Mouse (Mus musculus): ENCODE results near the gene Mtmr12. TPM values are rescaled to one million over a fixed set of nuclear protein-coding genes. Genes with fewer than 3 reads are reported as not detected.

Mtmr12 gene
- total and polyA plus RNA-seq, 2 experiments from 2014 or later = 5.5 to 13.1 TPM

DNA sequence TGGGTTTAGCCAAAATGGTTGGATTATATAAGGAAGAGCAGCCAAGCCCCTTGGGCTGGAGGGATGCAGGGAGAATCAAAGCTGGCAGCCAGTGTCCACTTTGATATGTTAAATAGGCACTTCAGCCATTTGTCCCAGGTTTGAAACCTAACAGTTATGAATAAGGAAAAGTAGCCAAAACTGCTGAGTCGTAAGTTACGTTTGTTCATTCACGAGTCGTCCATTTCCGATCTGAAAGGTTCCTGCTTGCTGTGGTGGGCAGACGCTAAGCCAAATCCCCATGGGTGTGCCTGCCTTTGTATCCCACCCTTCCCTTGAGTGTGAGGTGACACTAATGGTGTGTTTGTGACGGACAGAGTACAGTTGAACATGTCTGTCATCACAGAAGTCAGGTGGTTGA is 106.6 kb downstream of the Mtmr12 start:
- ATAC-seq (no peak), DNase-seq (no peak)
- TF ChIP-seq CTCF (IDR thresholded peaks at IDR 0.05; ENCODE audit: low read depth) = no peak
- no peak overlapping the region for H3K9ac ChIP-seq
- no peak overlapping the region for H3K4me2 ChIP-seq (ENCODE audit: low read depth)
- no peaks in the 10 kb centered on the region for H3K9me3 ChIP-seq (ENCODE audit: low read length)
- H3K4me3 ChIP-seq (ENCODE audit: low read depth, low read length) = no peak overlapping the region
- H3K27ac ChIP-seq (ENCODE audit: low read depth, low read length) = no peak overlapping the region
- H3K27me3 ChIP-seq (ENCODE audit: insufficient read depth, low read length) = no peaks in the 10 kb centered on the region
- H3K4me1 ChIP-seq (ENCODE audit: insufficient read depth) = no peaks in the 10 kb centered on the region
- no peaks in the 10 kb centered on the region for H3K36me3 ChIP-seq (ENCODE audit: insufficient read depth)
- 89% methylated on average over 7 of the region's 7 CpGs for WGBS

- ATAC-seq (no peak), DNase-seq (no peak)
- H3K27ac ChIP-seq (ENCODE audit: low read depth, low read length) = no peak overlapping the region
- no peak overlapping the region for H3K4me2 ChIP-seq (ENCODE audit: low read depth)
- H3K4me3 ChIP-seq (ENCODE audit: low read depth, low read length) = no peak overlapping the region
- TF ChIP-seq CTCF (IDR thresholded peaks at IDR 0.05; ENCODE audit: low read depth) = no peak
- H3K4me1 ChIP-seq (ENCODE audit: insufficient read depth) = no peaks in the 10 kb centered on the region
- no peak overlapping the region for H3K9ac ChIP-seq
- no peaks in the 10 kb centered on the region for H3K9me3 ChIP-seq (ENCODE audit: low read length)
- WGBS = 44% methylated on average over 1 of the region's 1 CpGs
- H3K36me3 ChIP-seq (ENCODE audit: insufficient read depth) = no peaks in the 10 kb centered on the region
- no peaks in the 10 kb centered on the region for H3K27me3 ChIP-seq (ENCODE audit: insufficient read depth, low read length)
Observed at GRCm38 (mm10) chr15:12313255-12313654, 108.4 kb downstream of the Mtmr12 start.

GRCm38 (mm10) chr15:12314584-12314983 is 109.8 kb downstream of the Mtmr12 start:
- H3K4me1 ChIP-seq (ENCODE audit: insufficient read depth) = no peaks in the 10 kb centered on the region
- ATAC-seq (no peak), DNase-seq (no peak)
- 90% methylated on average over 5 of the region's 5 CpGs for WGBS
- H3K27me3 ChIP-seq (ENCODE audit: insufficient read depth, low read length) = no peaks in the 10 kb centered on the region
- no peak overlapping the region for H3K4me2 ChIP-seq (ENCODE audit: low read depth)
- no peak overlapping the region for H3K27ac ChIP-seq (ENCODE audit: low read depth, low read length)
- H3K9ac ChIP-seq = no peak overlapping the region
- no peaks in the 10 kb centered on the region for H3K9me3 ChIP-seq (ENCODE audit: low read length)
- TF ChIP-seq CTCF (IDR thresholded peaks at IDR 0.05; ENCODE audit: low read depth) = no peak
- H3K36me3 ChIP-seq (ENCODE audit: insufficient read depth) = no peaks in the 10 kb centered on the region
- no peak overlapping the region for H3K4me3 ChIP-seq (ENCODE audit: low read depth, low read length)

GRCm38 (mm10) chr15:12315996-12316395 is 111.2 kb downstream of the Mtmr12 start:
- DNase-seq (no peak), ATAC-seq (no peak)
- Histone ChIP-seq H3K4me3 (ENCODE audit: low read depth, low read length) (no peak overlapping the region), H3K36me3 (ENCODE audit: insufficient read depth) (no peaks in the 10 kb centered on the region), H3K9me3 (ENCODE audit: low read length) (no peaks in the 10 kb centered on the region), H3K9ac (no peak overlapping the region), H3K4me2 (ENCODE audit: low read depth) (no peak overlapping the region), H3K27me3 (ENCODE audit: insufficient read depth, low read length) (no peaks in the 10 kb centered on the region), H3K27ac (ENCODE audit: low read depth, low read length) (no peak overlapping the region), H3K4me1 (ENCODE audit: insufficient read depth) (no peaks in the 10 kb centered on the region)
- 66% methylated on average over 2 of the region's 2 CpGs for WGBS
- TF ChIP-seq CTCF (IDR thresholded peaks at IDR 0.05; ENCODE audit: low read depth) = no peak

DNA sequence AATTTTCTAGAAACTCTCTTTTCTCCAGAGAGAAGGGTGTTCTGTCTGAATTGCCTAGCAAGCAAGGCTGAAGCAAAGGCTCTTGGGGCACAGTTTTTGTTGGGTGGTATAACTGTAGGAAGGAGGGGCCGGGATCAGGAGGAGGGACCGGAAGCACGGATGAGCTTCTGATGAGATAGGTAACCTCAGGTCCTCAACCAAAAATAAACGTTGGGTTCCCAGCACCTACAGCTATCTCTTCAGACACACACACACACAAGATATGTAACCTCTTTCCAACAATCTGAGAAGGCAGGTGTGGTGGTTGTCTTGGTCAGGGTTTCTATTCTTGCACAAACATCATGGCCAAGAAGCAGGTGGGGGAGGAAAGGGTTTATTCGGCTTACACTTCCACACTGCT is 112.5 kb downstream of the Mtmr12 start:
- 85% methylated on average over 5 of the region's 5 CpGs for whole genome bisulfite sequencing

GRCm38 (mm10) chr15:12318451-12318850 is 113.6 kb downstream of the Mtmr12 start:
- ATAC-seq = no peak
- 83% methylated on average over 8 of the region's 8 CpGs for WGBS
- H3K9me3 ChIP-seq (ENCODE audit: low read length) = no peaks in the 10 kb centered on the region
- no peak overlapping the region for H3K4me3 ChIP-seq (ENCODE audit: low read depth, low read length)
- H3K4me2 ChIP-seq (ENCODE audit: low read depth) = no peak overlapping the region
- peaks cover 9% of the 10 kb centered on the region for H3K4me1 ChIP-seq (ENCODE audit: insufficient read depth)
- H3K27ac ChIP-seq (ENCODE audit: low read depth, low read length) = no peak overlapping the region
- TF ChIP-seq CTCF (IDR thresholded peaks at IDR 0.05; ENCODE audit: low read depth) = no peak
- no peak overlapping the region for H3K9ac ChIP-seq
- no peak for DNase-seq
- no peaks in the 10 kb centered on the region for H3K27me3 ChIP-seq (ENCODE audit: insufficient read depth, low read length)
- H3K36me3 ChIP-seq (ENCODE audit: insufficient read depth) = no peaks in the 10 kb centered on the region

More for the DNA sequence above, 112.5 kb downstream of the Mtmr12 start:
- DNase-seq (no peak), ATAC-seq (no peak)
- no peaks in the 10 kb centered on the region for H3K4me1 ChIP-seq (ENCODE audit: insufficient read depth)
- H3K27me3 ChIP-seq (ENCODE audit: insufficient read depth, low read length) = no peaks in the 10 kb centered on the region
- no peak overlapping the region for H3K4me2 ChIP-seq (ENCODE audit: low read depth)
- no peaks in the 10 kb centered on the region for H3K36me3 ChIP-seq (ENCODE audit: insufficient read depth)
- no peaks in the 10 kb centered on the region for H3K9me3 ChIP-seq (ENCODE audit: low read length)
- no peak overlapping the region for H3K9ac ChIP-seq
- no peak for TF ChIP-seq CTCF (IDR thresholded peaks at IDR 0.05; ENCODE audit: low read depth)
- H3K4me3 ChIP-seq (ENCODE audit: low read depth, low read length) = no peak overlapping the region
- no peak overlapping the region for H3K27ac ChIP-seq (ENCODE audit: low read depth, low read length)

- Histone ChIP-seq H3K9ac (no peak overlapping the region), H3K4me2 (ENCODE audit: low read depth) (no peak overlapping the region), H3K9me3 (ENCODE audit: low read length) (no peaks in the 10 kb centered on the region), H3K27me3 (ENCODE audit: insufficient read depth, low read length) (no peaks in the 10 kb centered on the region), H3K4me1 (ENCODE audit: insufficient read depth) (peaks cover 20% of the 10 kb centered on the region), H3K27ac (ENCODE audit: low read depth, low read length) (no peak overlapping the region), H3K36me3 (ENCODE audit: insufficient read depth) (no peaks in the 10 kb centered on the region), H3K4me3 (ENCODE audit: low read depth, low read length) (no peak overlapping the region)
- WGBS = 50% methylated on average over 5 of the region's 5 CpGs
- ATAC-seq (no peak), DNase-seq (no peak)
- TF ChIP-seq CTCF (IDR thresholded peaks at IDR 0.05; ENCODE audit: low read depth) = no peak
Observed at GRCm38 (mm10) chr15:12319889-12320288, 115.1 kb downstream of the Mtmr12 start.
